ENCODE assay signal across 27 mouse cellular contexts in genomic region chr4:87878701-87879100, GRCm38 (mm10).
DNase-seq lines count a peak whose midpoint lies in the region; ATAC-seq and TF ChIP-seq lines count a peak whose summit lies in the region.
"Had no signal": no experiment of that assay in that cellular context is flagged by ENCODE, and none has a peak within 500 bp of the region (broad histone marks: within the 10 kb centered on the region; RNA-seq: fewer than 3 reads in every experiment).

No protein-coding gene starts in this region.

- TF ChIP-seq POLR2A in brain, embryonic 14.5 days (IDR thresholded peaks at IDR 0.05; ENCODE audit: borderline replicate concordance, extremely low read depth, insufficient read depth, insufficient read length, poor library complexity, severe bottlenecking) = no peak

- no peak overlapping the region for H3K9ac ChIP-seq in liver, embryonic 14.5 days (replicated peaks)
- H3K9ac ChIP-seq in liver, embryonic 11.5 days (ENCODE audit: low read depth, low read length) = no peak overlapping the region
- no peak overlapping the region for H3K9ac ChIP-seq in liver, embryonic 16.5 days (ENCODE audit: low read depth, low read length)
- H3K9ac ChIP-seq: embryonic facial prominence, embryonic 15.5 days; heart, embryonic 15.5 days; kidney, embryonic 15.5 days; limb, embryonic 12.5 days; stomach, embryonic 15.5 days had no signal

- H3K9me3 ChIP-seq in liver, embryonic 14.5 days (ENCODE audit: control insufficient read depth, low read length) = no peaks in the 10 kb centered on the region
- no peaks in the 10 kb centered on the region for H3K9me3 ChIP-seq in liver, embryonic 11.5 days (ENCODE audit: control insufficient read depth, low read length)
- no peaks in the 10 kb centered on the region for H3K9me3 ChIP-seq in liver, embryonic 16.5 days (replicated peaks; ENCODE audit: control insufficient read depth, low read length)
- H3K9me3 ChIP-seq: embryonic facial prominence, embryonic 10.5 days; embryonic facial prominence, embryonic 15.5 days; heart, embryonic 10.5 days; heart, embryonic 15.5 days; kidney, embryonic 15.5 days; limb, embryonic 12.5 days; stomach, embryonic 15.5 days had no signal

- no peak for TF ChIP-seq EP300 in liver, embryonic 14.5 days (IDR thresholded peaks at IDR 0.05; ENCODE audit: low read depth)

- H3K4me1 ChIP-seq in liver, embryonic 14.5 days (replicated peaks; ENCODE audit: control insufficient read depth in 2 of 2, insufficient read depth in 2 of 2, low read length in 1 of 2) = no peaks in the 10 kb centered on the region
- H3K4me1 ChIP-seq in liver, embryonic 11.5 days (replicated peaks; ENCODE audit: control insufficient read depth, insufficient read depth, low read length) = no peaks in the 10 kb centered on the region
- H3K4me1 ChIP-seq in liver, embryonic 16.5 days (ENCODE audit: control insufficient read depth, low read depth, low read length) = no peaks in the 10 kb centered on the region
- H3K4me1 ChIP-seq: embryonic facial prominence, embryonic 15.5 days; heart, embryonic 15.5 days; kidney, embryonic 15.5 days; limb, embryonic 12.5 days had no signal

- no peaks in the 10 kb centered on the region for H3K27me3 ChIP-seq in liver, embryonic 14.5 days (ENCODE audit: control insufficient read depth, insufficient read depth, low read length)
- no peaks in the 10 kb centered on the region for H3K27me3 ChIP-seq in liver, embryonic 11.5 days (replicated peaks; ENCODE audit: control insufficient read depth, insufficient read depth, low read length)
- no peaks in the 10 kb centered on the region for H3K27me3 ChIP-seq in liver, embryonic 16.5 days (ENCODE audit: control insufficient read depth, insufficient read depth, low read depth, low read length)
- H3K27me3 ChIP-seq: embryonic facial prominence, embryonic 15.5 days; heart, embryonic 15.5 days; kidney, embryonic 15.5 days; limb, embryonic 12.5 days; stomach, embryonic 15.5 days had no signal

- no peak overlapping the region for H3K27ac ChIP-seq in liver, embryonic 14.5 days
- H3K27ac ChIP-seq in liver, embryonic 11.5 days (ENCODE audit: low read depth, low read length) = no peak overlapping the region
- no peak overlapping the region for H3K27ac ChIP-seq in liver, embryonic 16.5 days (ENCODE audit: low read length)
- H3K27ac ChIP-seq: embryonic facial prominence, embryonic 10.5 days; embryonic facial prominence, embryonic 15.5 days; heart, embryonic 10.5 days; heart, embryonic 15.5 days; kidney, embryonic 15.5 days; left cerebral cortex, adult 2 months; limb, embryonic 12.5 days; macrophage; stomach, embryonic 15.5 days had no signal

- WGBS in liver, embryonic 14.5 days (ENCODE audit: insufficient replicate concordance) = 70% methylated on average over 6 of the region's 6 CpGs
- 80% methylated on average over 6 of the region's 6 CpGs for WGBS in liver, embryonic 11.5 days
- WGBS in liver, embryonic 16.5 days (ENCODE audit: insufficient replicate concordance) = 69% methylated on average over 6 of the region's 6 CpGs

- H3K4me3 ChIP-seq in liver, embryonic 14.5 days (ENCODE audit: insufficient read depth in 1 of 2, low read depth in 2 of 2, low read length in 2 of 2) = no peak overlapping the region
- H3K4me3 ChIP-seq in liver, embryonic 11.5 days (ENCODE audit: low read depth, low read length) = no peak overlapping the region
- H3K4me3 ChIP-seq in liver, embryonic 16.5 days (ENCODE audit: low read depth, low read length) = peak overlapping the region; percentile 5; the same call in 1 of the 2 replicates
- H3K4me3 ChIP-seq: embryonic facial prominence, embryonic 10.5 days; embryonic facial prominence, embryonic 15.5 days; heart, embryonic 10.5 days; heart, embryonic 15.5 days; kidney, embryonic 15.5 days; left cerebral cortex, adult 2 months; limb, embryonic 12.5 days; stomach, embryonic 15.5 days had no signal

- H3K36me3 ChIP-seq in liver, embryonic 14.5 days (replicated peaks; ENCODE audit: control insufficient read depth, insufficient read depth, low read depth) = no peaks in the 10 kb centered on the region
- no peaks in the 10 kb centered on the region for H3K36me3 ChIP-seq in liver, embryonic 11.5 days (ENCODE audit: control insufficient read depth, insufficient read depth, low read length)
- H3K36me3 ChIP-seq in liver, embryonic 16.5 days (ENCODE audit: control insufficient read depth, insufficient read depth) = no peaks in the 10 kb centered on the region
- H3K36me3 ChIP-seq: embryonic facial prominence, embryonic 15.5 days; heart, embryonic 15.5 days; stomach, embryonic 15.5 days had no signal

- DNase-seq in layer of hippocampus, adult 11-12 months (ENCODE audit: low spot score) = peak; percentile 21
- no peak for DNase-seq in layer of hippocampus, adult 8-10 months (ENCODE audit: low spot score in 2 of 2)
- no peak for DNase-seq in liver, embryonic 14.5 days (ENCODE audit: low read depth in 3 of 3, low spot score in 3 of 3)
- DNase-seq in liver, embryonic 11.5 days (ENCODE audit: low spot score) = no peak
- DNase-seq in brain, embryonic 14.5 days (ENCODE audit: low read depth) = peak; percentile 47
- DNase-seq: adrenal gland, postnatal 25 days; B cell, adult 2 months; cerebellum, adult 2 months; cerebellum, postnatal 25 days; gastrocnemius, postnatal 25 days; heart, adult 11 months; kidney, adult 18-20 months; kidney, postnatal 25 days; lung, adult 2 months; lung, postnatal 10 days; right cerebral cortex, postnatal 14 days had no signal

- ATAC-seq in liver, embryonic 14.5 days (ENCODE audit: insufficient read depth) = no peak
- no peak for ATAC-seq in liver, embryonic 11.5 days (replicated peaks; ENCODE audit: low FRiP score)
- ATAC-seq in liver, embryonic 16.5 days (ENCODE audit: low read depth) = no peak
- ATAC-seq: hindbrain, embryonic 16.5 days had no signal

- no peak for TF ChIP-seq CTCF in liver, embryonic 14.5 days (IDR thresholded peaks at IDR 0.05; ENCODE audit: low read depth)
- no peak for TF ChIP-seq CTCF in brain, embryonic 14.5 days (IDR thresholded peaks at IDR 0.05; ENCODE audit: borderline replicate concordance, extremely low read depth, insufficient read depth, insufficient read length)

- H3K4me2 ChIP-seq in liver, embryonic 14.5 days (ENCODE audit: low read depth) = 0 out of 2 replicates have a peak overlapping the region, but pooled peaks have one; percentile 0
- H3K4me2 ChIP-seq in liver, embryonic 11.5 days = no peak overlapping the region; the same call in 1 of the 2 replicates
- peak overlapping the region; percentile 22; the same call in 1 of the 2 replicates for H3K4me2 ChIP-seq in liver, embryonic 16.5 days (ENCODE audit: low read depth, low read length)
- H3K4me2 ChIP-seq: embryonic facial prominence, embryonic 15.5 days; heart, embryonic 15.5 days; kidney, embryonic 15.5 days; limb, embryonic 12.5 days; stomach, embryonic 15.5 days had no signal

Comparison
In these comparisons a context has a peak if more than half of its experiments do, and no peak if none do; other contexts are left out.
1. DNase-seq: peak in layer of hippocampus, adult 11-12 months (single experiment) and brain, embryonic 14.5 days (single experiment); none in layer of hippocampus, adult 8-10 months (0 of 2), liver, embryonic 14.5 days (0 of 3) and liver, embryonic 11.5 days (single experiment).